Mouse (Mus musculus): ENCODE data around the gene Sfxn1. TPM values are rescaled to one million over a fixed set of nuclear protein-coding genes. Genes with fewer than 3 reads are reported as not detected.
A peak's percentile ranks its signal among the peaks of the same experiment; 100 is the strongest.

The Sfxn1 gene
- total RNA-seq, 2 experiments from 2014 or later = 48.4 to 53.7 TPM

DNA sequence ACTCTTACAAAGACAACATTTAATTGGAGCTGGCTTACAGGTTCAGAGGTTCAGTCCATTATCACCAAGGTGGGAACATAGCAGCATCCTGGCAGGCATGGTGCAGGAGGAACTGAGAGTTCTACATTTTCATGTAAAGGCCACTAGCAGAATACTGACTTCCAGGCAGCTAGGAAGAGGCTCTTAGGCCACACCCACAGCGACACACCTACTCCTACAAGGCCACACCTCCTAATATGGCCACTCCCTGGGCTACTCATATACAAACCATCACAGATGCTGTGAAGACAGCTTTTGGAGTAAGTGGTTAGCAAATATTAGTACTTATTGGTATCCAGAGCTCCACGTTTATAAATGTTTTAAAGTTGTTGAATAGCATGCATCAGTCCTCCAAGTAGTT, 3.7 kb downstream of the Sfxn1 start:
- intact Hi-C loops (cut with DNase I) = no loop called here
- no peak for DNase-seq (ENCODE audit: low spot score in 2 of 2)

DNA sequence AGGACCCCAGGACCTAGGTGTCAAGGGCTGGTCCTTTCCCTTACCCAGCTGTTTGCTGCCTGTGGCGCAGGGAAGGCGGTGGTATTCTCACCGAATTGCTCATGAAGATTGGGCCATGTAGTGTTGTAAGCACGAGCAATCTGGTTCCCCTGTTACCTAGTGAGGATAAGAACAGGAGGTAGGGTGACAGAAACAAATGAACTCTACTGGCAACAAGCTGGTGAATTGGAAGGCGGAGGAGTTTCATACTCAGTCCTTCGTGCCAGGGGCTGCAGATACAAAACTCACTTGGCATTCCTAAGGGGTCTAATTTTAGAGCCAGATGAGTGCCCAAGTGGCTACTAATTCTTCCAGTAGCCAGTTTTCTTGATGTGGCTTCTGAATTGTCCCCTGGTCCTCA, 4.4 kb downstream of the Sfxn1 start:
- DNase-seq (ENCODE audit: low spot score in 2 of 2) = no peak
- intact Hi-C loops (cut with DNase I) = no loop called here

DNA sequence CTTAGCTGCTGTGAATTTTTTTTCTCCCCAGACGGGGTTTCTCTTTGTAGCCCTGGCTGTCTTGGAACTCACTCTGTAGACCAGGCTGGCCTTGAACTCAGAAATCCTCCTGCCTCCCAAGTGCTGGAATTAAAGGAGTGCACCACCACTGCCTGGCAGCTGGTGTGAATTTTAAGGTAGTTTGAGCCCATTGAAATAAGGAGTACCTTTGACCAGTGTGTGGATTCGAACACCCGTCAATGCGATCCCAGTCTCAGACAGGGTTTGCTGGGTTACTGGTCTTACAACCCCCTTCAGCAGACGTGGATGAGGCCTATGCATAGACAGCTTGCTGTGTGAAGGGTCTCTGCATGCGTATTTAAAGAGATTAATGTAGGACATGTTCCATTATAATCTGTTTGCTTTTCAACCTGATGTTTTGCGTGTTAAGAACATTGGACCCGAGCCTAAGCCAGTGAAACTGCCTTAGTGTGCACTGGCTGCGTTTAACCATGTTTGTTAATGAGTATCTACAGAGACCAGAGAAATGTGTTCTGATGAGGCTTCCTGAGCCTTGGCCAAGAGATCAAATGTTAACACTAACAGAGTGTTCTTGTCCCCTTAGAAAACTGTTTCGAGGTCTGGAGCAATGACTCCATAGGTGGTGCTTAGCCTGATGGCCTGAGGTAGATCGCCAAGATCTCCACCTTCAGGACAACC, 5.2 kb downstream of the Sfxn1 start:
- no peak for DNase-seq (ENCODE audit: low spot score in 2 of 2)
- intact Hi-C loops (cut with DNase I) = no loop called here

GRCm38 (mm10) chr13:54077470-54078174, 6.0 kb downstream of the Sfxn1 start:
- intact Hi-C loops (cut with DNase I) = no loop called here
- DNase-seq (ENCODE audit: low spot score in 2 of 2) = no peak

DNA sequence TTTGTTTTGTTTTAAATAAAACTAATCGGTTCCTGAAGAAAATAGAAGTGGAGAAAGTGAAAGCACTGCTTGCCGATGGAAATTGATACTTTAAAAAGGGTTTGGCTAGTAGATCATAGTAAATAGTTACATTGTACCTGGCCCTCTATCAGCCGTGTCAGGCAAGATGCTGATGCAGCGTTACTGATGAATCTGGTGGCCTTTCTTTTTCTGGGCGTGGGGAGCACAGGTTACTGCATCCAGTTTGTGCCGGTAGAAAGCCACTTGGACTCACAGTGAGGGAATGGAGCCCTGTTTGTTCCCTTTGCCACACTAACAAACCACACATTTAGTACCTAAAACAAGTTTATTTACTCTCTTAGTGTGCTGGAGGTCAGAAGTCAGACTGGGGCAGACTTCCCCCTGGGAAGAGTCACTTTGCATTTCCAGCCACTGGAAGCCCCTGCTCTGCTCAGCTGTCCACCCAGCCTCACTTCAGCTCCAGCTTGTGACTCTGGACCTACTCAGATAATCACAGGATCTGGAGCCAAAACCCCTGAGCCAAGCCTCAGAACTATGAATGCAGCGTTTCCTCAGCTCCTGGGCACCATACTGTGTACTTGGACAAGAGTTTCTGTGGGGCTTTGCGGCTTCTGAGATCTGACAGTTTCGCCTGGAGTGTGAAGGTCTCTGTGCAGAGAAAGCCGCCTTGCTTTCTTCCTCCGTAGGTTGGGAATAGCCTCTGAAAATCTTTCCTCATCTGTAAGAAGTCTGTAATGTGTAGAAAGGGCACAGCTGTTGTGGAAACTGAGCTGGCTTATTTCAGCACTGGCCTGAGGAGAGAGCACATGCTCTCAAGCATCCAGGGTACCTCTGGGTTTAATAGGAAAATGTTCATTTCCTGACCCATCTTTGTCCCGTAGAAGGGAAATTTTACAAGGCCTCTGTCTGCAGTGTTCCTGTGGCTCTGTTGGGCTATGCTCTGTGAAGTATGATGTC, 8.4 kb downstream of the Sfxn1 start:
- intact Hi-C loops (cut with DNase I) = no loop called here
- no peak for DNase-seq (ENCODE audit: low spot score in 2 of 2)

- intact Hi-C loops (cut with DNase I) = no loop called here
- DNase-seq (ENCODE audit: low spot score in 2 of 2) = no peak
These were observed 9.1 kb downstream of the Sfxn1 start for GRCm38 (mm10) chr13:54080785-54081184.

GRCm38 (mm10) chr13:54082946-54083345, 11.3 kb downstream of the Sfxn1 start:
- intact Hi-C loops (cut with DNase I) = no loop called here
- DNase-seq (ENCODE audit: low spot score in 2 of 2) = no peak

DNA sequence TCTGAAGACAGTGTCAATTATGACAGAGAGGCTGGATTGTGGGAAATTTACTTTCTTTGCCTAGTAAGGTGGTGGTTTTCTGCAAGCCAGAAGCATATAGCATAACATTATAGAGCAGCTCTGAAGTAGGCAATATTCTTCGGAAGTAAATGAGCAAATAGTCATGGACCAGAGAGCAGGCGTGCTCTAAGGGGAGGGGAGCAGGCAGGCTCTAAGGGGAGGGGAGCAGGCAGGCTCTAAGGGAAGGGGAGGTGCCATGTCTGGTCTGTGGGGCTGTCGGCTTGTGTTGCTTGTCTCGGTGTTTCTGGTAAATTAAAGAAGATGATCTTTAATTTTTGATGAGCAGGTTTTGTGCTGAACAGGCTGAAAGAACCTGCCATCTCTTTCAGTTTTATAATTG, 12.5 kb downstream of the Sfxn1 start:
- intact Hi-C loops (cut with DNase I) = no loop called here
- no peak for DNase-seq (ENCODE audit: low spot score in 2 of 2)

DNA sequence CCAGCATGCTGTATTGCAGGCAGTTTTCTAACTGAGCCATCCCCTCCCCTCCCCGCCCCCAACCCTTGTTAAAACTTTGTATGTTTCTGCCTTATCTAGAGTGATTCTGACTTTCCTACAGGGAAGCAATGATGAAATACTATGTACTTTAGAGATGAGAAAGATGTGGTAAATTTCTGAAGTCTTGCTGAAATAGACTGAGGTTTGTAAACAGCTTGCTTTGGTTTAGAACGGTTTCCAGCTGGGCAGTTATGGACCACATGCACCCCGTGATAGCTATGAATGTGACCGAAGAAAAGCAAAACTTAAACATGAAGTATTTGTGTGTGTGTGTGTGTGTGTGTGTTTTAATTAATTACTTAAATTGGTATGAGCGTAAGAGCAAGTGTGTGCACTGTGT, 13.2 kb downstream of the Sfxn1 start:
- DNase-seq (ENCODE audit: low spot score in 2 of 2) = no peak
- intact Hi-C loops (cut with DNase I) = no loop called here

DNA sequence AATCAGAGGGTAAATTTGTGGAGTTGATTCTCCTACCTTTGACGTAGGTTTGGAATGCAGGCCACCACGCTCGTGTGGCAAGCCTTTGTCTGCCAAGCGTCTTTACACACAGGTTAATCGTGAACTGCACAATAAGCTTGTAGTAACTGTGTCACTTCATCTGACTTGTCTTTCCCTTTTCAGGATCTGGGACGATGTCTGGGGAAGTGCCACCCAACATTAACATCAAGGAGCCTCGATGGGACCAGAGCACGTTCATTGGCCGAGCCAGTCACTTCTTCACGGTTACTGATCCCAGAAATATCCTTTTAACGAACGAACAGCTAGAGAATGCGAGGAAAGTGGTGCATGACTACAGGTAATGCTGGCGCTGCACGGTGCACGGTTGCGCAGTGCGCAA, 13.6 kb downstream of the Sfxn1 start:
- DNase-seq (ENCODE audit: low spot score in 2 of 2) = no peak
- intact Hi-C loops (cut with DNase I) = no loop called here

- DNase-seq (ENCODE audit: low spot score in 2 of 2) = no peak
- intact Hi-C loops (cut with DNase I) = no loop called here
These were observed 20.1 kb downstream of the Sfxn1 start for GRCm38 (mm10) chr13:54091719-54092118.

- no peak for DNase-seq (ENCODE audit: low spot score in 2 of 2)
- intact Hi-C loops (cut with DNase I) = no loop called here
These were observed 22.7 kb downstream of the Sfxn1 start for GRCm38 (mm10) chr13:54094349-54094748.

GRCm38 (mm10) chr13:54094963-54095362, 23.3 kb downstream of the Sfxn1 start:
- DNase-seq (ENCODE audit: low spot score in 2 of 2) = no peak
- intact Hi-C loops (cut with DNase I) = no loop called here

GRCm38 (mm10) chr13:54095721-54096120, 24.1 kb downstream of the Sfxn1 start:
- no peak for DNase-seq (ENCODE audit: low spot score in 2 of 2)
- intact Hi-C loops (cut with DNase I) = no loop called here

GRCm38 (mm10) chr13:54097227-54097626, 25.6 kb downstream of the Sfxn1 start:
- intact Hi-C loops (cut with DNase I) = no loop called here
- DNase-seq (ENCODE audit: low spot score in 2 of 2) = no peak

- intact Hi-C loops (cut with DNase I) = no loop called here
- no peak for DNase-seq (ENCODE audit: low spot score in 2 of 2)
These were observed 26.1 kb downstream of the Sfxn1 start for GRCm38 (mm10) chr13:54097797-54098196.

DNA sequence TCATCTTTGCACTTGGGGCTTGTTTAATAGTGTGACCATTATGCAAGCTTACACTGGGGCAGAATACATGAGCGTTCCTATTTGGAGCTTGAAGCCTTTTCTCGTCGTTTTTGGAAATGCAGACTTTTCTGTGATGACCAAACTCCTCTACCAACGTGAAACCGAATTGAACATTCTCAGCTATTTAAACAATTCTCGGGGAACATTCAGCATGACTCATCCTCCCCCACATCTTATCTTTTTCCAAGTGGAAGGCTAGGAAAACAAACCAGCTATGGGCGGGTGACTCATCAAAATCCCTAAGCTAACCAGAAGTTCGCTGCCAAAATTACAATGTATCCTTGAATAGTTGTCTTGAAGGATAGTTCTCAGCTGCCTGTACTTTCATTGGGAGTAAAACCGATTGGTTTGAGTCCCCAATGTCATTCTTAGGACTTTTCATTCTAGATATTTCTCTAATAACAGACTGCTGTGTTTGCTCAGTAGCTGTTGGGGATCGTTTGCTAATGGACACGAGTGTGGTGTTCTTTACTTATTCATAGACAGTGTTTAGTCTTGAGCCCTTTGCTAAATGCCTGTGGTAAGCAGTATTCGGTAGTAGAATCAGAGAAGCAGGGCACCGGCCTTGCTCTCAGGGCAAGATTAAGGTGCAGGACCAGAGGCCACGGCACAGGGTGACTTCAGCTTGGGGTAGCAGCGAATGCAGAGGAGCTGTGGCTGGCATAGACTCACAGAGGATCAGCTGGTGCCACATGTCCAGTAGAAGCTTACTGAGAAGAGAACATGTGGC, 29.6 kb downstream of the Sfxn1 start:
- intact Hi-C loops (cut with DNase I) = no loop called here
- peak; percentile 68 to 90 for DNase-seq (ENCODE audit: low spot score in 2 of 2)

GRCm38 (mm10) chr13:54102061-54102460, 30.4 kb downstream of the Sfxn1 start:
- intact Hi-C loops (cut with DNase I) = no loop called here
- DNase-seq (ENCODE audit: low spot score in 2 of 2) = no peak

GRCm38 (mm10) chr13:54103271-54103670, 31.6 kb downstream of the Sfxn1 start:
- DNase-seq (ENCODE audit: low spot score in 2 of 2) = no peak
- intact Hi-C loops (cut with DNase I) = no loop called here

Data from left cerebral cortex, postnatal 14 days (tissue).